In the genomic region with DNA sequence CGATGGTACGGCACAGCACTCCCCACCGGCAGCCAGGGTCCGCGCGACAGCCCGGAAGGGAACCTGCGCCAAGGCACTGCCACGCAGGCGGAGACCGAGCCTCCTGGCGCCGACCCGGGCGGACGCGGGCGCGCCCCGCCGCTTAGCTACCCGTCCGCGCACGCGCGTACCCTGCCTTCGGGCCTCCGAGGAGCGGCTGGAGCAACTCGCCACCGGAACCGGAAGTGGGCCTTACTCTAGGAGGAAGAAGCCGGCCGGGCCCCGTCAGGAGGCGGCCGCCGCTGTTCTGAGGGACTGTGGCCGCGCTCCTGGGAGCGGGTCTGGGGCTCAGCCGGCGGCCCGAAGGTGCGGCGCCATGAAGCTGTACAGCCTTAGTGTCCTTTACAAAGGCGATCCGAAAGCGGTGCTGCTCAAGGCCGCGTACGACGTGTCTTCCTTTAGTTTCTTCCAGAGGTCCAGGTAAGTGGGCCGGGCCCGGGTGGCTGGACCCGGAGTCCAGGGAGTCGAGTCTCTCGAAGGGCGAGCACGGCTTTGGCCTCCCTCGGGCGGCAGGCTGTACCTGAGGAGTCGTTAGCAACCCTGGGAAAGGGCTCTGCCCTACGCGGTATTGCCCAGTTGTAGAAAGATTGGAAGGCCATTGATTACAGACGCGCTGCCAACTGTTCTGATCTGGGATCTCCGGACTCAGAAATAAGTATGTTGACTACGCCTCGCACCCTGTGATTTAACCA, we compare ENCODE assay signal across 8 mouse cellular contexts. TPM values are rescaled to one million over a fixed set of nuclear protein-coding genes. Genes with fewer than 3 reads are reported as not detected.
DNase-seq lines count a peak whose midpoint lies in the region; ATAC-seq and TF ChIP-seq lines count a peak whose summit lies in the region.

A gene (plus strand): TSS at position 148 of the 731 bp plus-strand sequence.

- peaks cover 27% of the 10 kb centered on the region for H3K79me2 ChIP-seq in MEL (ENCODE audit: control insufficient read depth, insufficient read depth, low read length, poor library complexity)

- peak; percentile 98 for DNase-seq in MEL (ENCODE audit: low read depth, low spot score)
- peak; percentile 95 to 97 for DNase-seq in cerebellum, adult 2 months
- DNase-seq in forebrain, postnatal 0 days: peak; percentile 96
- peak; percentile 97 for DNase-seq in heart, postnatal 4 days
- DNase-seq in layer of hippocampus, adult 8-10 months (ENCODE audit: low spot score in 2 of 2): peak; percentile 91 to 93
- peak; percentile 94 for DNase-seq in ovary, adult 18-20 months (ENCODE audit: low spot score)
- peak; percentile 89 for DNase-seq in thymus, postnatal 0 days (ENCODE audit: low spot score)

- peak within 1 kb of the TSS; percentile 88 for H3K9ac ChIP-seq in MEL (ENCODE audit: control insufficient read depth, low read depth, low read length, poor library complexity, severe bottlenecking)
- peak within 1 kb of the TSS; percentile 93 for H3K9ac ChIP-seq in forebrain, postnatal 0 days
- peak within 1 kb of the TSS; percentile 93 for H3K9ac ChIP-seq in lung, embryonic 15.5 days

- TF ChIP-seq EP300 in MEL (IDR thresholded peaks at IDR 0.05; ENCODE audit: low read depth in 1 of 2, low read length in 2 of 2): no peak

- peaks cover under 1 to 16% of the 10 kb centered on the region in 2 experiments; a peak in 3 of 4 replicates for H3K4me1 ChIP-seq in MEL (ENCODE audit: control insufficient read depth in 1 of 2, insufficient read depth in 2 of 2, low read length in 2 of 2)
- no peaks in the 10 kb centered on the region for H3K4me1 ChIP-seq in cerebellum, adult 2 months (ENCODE audit: control insufficient read depth, insufficient read depth, low read length)
- H3K4me1 ChIP-seq in forebrain, postnatal 0 days (ENCODE audit: insufficient read depth): peaks cover 3% of the 10 kb centered on the region; the same call in 1 of the 2 replicates
- peaks cover 20% of the 10 kb centered on the region for H3K4me1 ChIP-seq in lung, embryonic 15.5 days

- H3K4me2 ChIP-seq in forebrain, postnatal 0 days (ENCODE audit: low read depth): peak within 1 kb of the TSS; percentile 74
- H3K4me2 ChIP-seq in lung, embryonic 15.5 days: peak within 1 kb of the TSS; percentile 85

- peak; percentile 96 for ATAC-seq in forebrain, postnatal 0 days
- peak; percentile 96 for ATAC-seq in lung, embryonic 15.5 days (ENCODE audit: borderline replicate concordance, extremely low read depth, low FRiP score, low TSS enrichment)

- TF ChIP-seq CTCF in MEL (IDR thresholded peaks at IDR 0.05 in 2 of 3, conservative IDR thresholded peaks at IDR 0.05 in 1 of 3; ENCODE audit: control insufficient read depth in 1 of 3, insufficient read depth in 1 of 3, low read depth in 2 of 3, low read length in 3 of 3, poor library complexity in 1 of 3, severe bottlenecking in 1 of 3): no peak
- no peak for TF ChIP-seq CTCF in cerebellum, adult 2 months (IDR thresholded peaks at IDR 0.05; ENCODE audit: borderline replicate concordance, insufficient read depth, low read depth, low read length)
- TF ChIP-seq CTCF in forebrain, postnatal 0 days (IDR thresholded peaks at IDR 0.05; ENCODE audit: low read depth): no peak

- peaks cover 7% of the 10 kb centered on the region in 2 experiments for H3K36me3 ChIP-seq in MEL (ENCODE audit: control insufficient read depth in 1 of 2, insufficient read depth in 2 of 2, low read length in 2 of 2)
- peaks cover 12% of the 10 kb centered on the region for H3K36me3 ChIP-seq in forebrain, postnatal 0 days (ENCODE audit: insufficient read depth)
- H3K36me3 ChIP-seq in lung, embryonic 15.5 days: peaks cover 16% of the 10 kb centered on the region

- under 1% methylated on average over 71 of the region's 71 CpGs for WGBS in cerebellum, adult 2 months
- WGBS in forebrain, postnatal 0 days: 2% methylated on average over 71 of the region's 71 CpGs
- WGBS in lung, embryonic 15.5 days: under 1% methylated on average over 66 of the region's 71 CpGs

- H3K4me3 ChIP-seq in MEL (ENCODE audit: control insufficient read depth in 1 of 2, insufficient read depth in 1 of 2, low read depth in 2 of 2, low read length in 2 of 2): peak within 1 kb of the TSS; percentile 79 to 81
- peak within 1 kb of the TSS; percentile 96 for H3K4me3 ChIP-seq in cerebellum, adult 2 months (replicated peaks; ENCODE audit: insufficient read depth, low read depth, low read length)
- peak within 1 kb of the TSS; percentile 82 for H3K4me3 ChIP-seq in forebrain, postnatal 0 days (ENCODE audit: low read depth, low read length)
- peak within 1 kb of the TSS; percentile 94 for H3K4me3 ChIP-seq in lung, embryonic 15.5 days

- no peak for TF ChIP-seq RAD21 in MEL (IDR thresholded peaks at IDR 0.05; ENCODE audit: low read depth, low read length)

- no peaks in the 10 kb centered on the region for H3K9me3 ChIP-seq in MEL (replicated peaks; ENCODE audit: insufficient read depth, low read length)
- no peaks in the 10 kb centered on the region for H3K9me3 ChIP-seq in forebrain, postnatal 0 days (ENCODE audit: low read length)
- H3K9me3 ChIP-seq in lung, embryonic 15.5 days: no peaks in the 10 kb centered on the region

- no peaks in the 10 kb centered on the region for H3K27me3 ChIP-seq in MEL (ENCODE audit: control insufficient read depth in 1 of 2, insufficient read depth in 2 of 2, low read length in 2 of 2)
- H3K27me3 ChIP-seq in cerebellum, adult 2 months (ENCODE audit: control insufficient read depth, insufficient read depth, low read length): no peaks in the 10 kb centered on the region
- no peaks in the 10 kb centered on the region for H3K27me3 ChIP-seq in forebrain, postnatal 0 days (ENCODE audit: insufficient read depth, low read length)
- H3K27me3 ChIP-seq in lung, embryonic 15.5 days: no peaks in the 10 kb centered on the region

- H3K27ac ChIP-seq in MEL (ENCODE audit: control insufficient read depth, low read depth, low read length): peak within 1 kb of the TSS; percentile 79
- peak within 1 kb of the TSS; percentile 96 for H3K27ac ChIP-seq in cerebellum, adult 2 months (ENCODE audit: insufficient read depth, low read length)
- H3K27ac ChIP-seq in forebrain, postnatal 0 days (ENCODE audit: low read depth, low read length): peak within 1 kb of the TSS; percentile 91
- peak within 1 kb of the TSS; percentile 96 for H3K27ac ChIP-seq in lung, embryonic 15.5 days

- TF ChIP-seq POLR2A in MEL (IDR thresholded peaks at IDR 0.05; ENCODE audit: control insufficient read depth in 1 of 2, insufficient read depth in 1 of 2, low read depth in 1 of 2, low read length in 2 of 2, poor library complexity in 1 of 2): peak; percentile 94 to 98
- TF ChIP-seq POLR2A in cerebellum, adult 2 months (IDR thresholded peaks at IDR 0.05; ENCODE audit: borderline replicate concordance, insufficient read depth, low read length): peak; percentile 90

TF ChIP-seq in MEL, 35 proteins besides CTCF, POLR2A, EP300 and RAD21 (continues in another document):
- TF ChIP-seq NELFE (IDR thresholded peaks at IDR 0.05; ENCODE audit: low read depth, low read length) (peak; percentile 96), UBTF (IDR thresholded peaks at IDR 0.05; ENCODE audit: borderline replicate concordance, insufficient read depth, low read depth, low read length) (no peak), E2F4 (IDR thresholded peaks at IDR 0.05; ENCODE audit: borderline replicate concordance, low read depth, low read length) (no peak), CHD1 (IDR thresholded peaks at IDR 0.05; ENCODE audit: low read depth, low read length) (peak; percentile 65; the same call in 1 of the 2 replicates), MYB (IDR thresholded peaks at IDR 0.05; ENCODE audit: low read depth, low read length) (no peak), MAZ (IDR thresholded peaks at IDR 0.05; ENCODE audit: low read depth, low read length) (no peak), USF2 (IDR thresholded peaks at IDR 0.05; ENCODE audit: borderline replicate concordance in 1 of 2, insufficient read depth in 1 of 2, low read depth in 1 of 2, low read length in 2 of 2) (no peak), RCOR1 (IDR thresholded peaks at IDR 0.05; ENCODE audit: low read depth, low read length) (peak; percentile 27; the same call in 1 of the 2 replicates), ZNF384 (IDR thresholded peaks at IDR 0.05; ENCODE audit: low read depth, low read length) (no peak), TCF12 (IDR thresholded peaks at IDR 0.05; ENCODE audit: low read depth, low read length) (peak; percentile 53), HCFC1 (IDR thresholded peaks at IDR 0.05; ENCODE audit: low read depth, low read length) (peak; percentile 86), MXI1 (IDR thresholded peaks at IDR 0.05; ENCODE audit: low read depth, low read length) (0 out of 2 replicates have a peak, but pooled peaks have one; percentile 25), GATA1 (IDR thresholded peaks at IDR 0.05; ENCODE audit: low read depth, low read length) (no peak), GABPA (IDR thresholded peaks at IDR 0.05; ENCODE audit: low read depth, low read length) (no peak), POLR2AphosphoS5 (IDR thresholded peaks at IDR 0.05; ENCODE audit: borderline replicate concordance, low read depth, low read length) (no peak), SMC3 (IDR thresholded peaks at IDR 0.05; ENCODE audit: low read depth, low read length) (no peak), MYC (IDR thresholded peaks at IDR 0.05; ENCODE audit: low read depth, low read length) (no peak), ZKSCAN1 (IDR thresholded peaks at IDR 0.05; ENCODE audit: low read depth, low read length) (no peak), JUND (IDR thresholded peaks at IDR 0.05; ENCODE audit: low read depth, low read length) (no peak), ZMIZ1 (IDR thresholded peaks at IDR 0.05; ENCODE audit: low read depth, low read length) (peak; percentile 94), MEF2A (IDR thresholded peaks at IDR 0.05; ENCODE audit: extremely low read depth, insufficient replicate concordance, low read depth, low read length, poor library complexity, severe bottlenecking) (no peak), NRF1 (IDR thresholded peaks at IDR 0.05; ENCODE audit: insufficient read depth, low read depth, low read length, poor library complexity, severe bottlenecking) (peak; percentile 78), TAL1 (IDR thresholded peaks at IDR 0.05; ENCODE audit: low read length) (no peak)

RNA-seq across cellular contexts. Expression of the gene that starts here (rescaled TPM):
- total RNA-seq in MEL (2012; rRNA removed): 83.9 and 89.5 TPM in 2 replicates
- polyA plus RNA-seq in MEL (2012; ENCODE audit: insufficient read depth in 1 of 2, insufficient read length in 2 of 2, low read depth in 1 of 2, low replicate concordance in 2 of 2, missing spikeins in 1 of 2): 10 to 100 TPM; 76.5 to 98.1 TPM
- 54.2 and 54.9 TPM in 2 replicates for polyA plus RNA-seq in cerebellum, adult 2 months (2012; rRNA removed)
- total RNA-seq in forebrain, postnatal 0 days (2014; rRNA removed): 181 and 195 TPM in 2 replicates
- 101 and 102 TPM in 2 replicates for polyA plus RNA-seq in forebrain, postnatal 0 days (2015; fragmentation: Nextera tagmentation; extraction: Ambion mirVana)
- total RNA-seq in heart, postnatal 4 days (2021): 10 to 100 TPM; 92.8 to 94.5 TPM
- 10 to 100 TPM; 69.3 to 77.7 (median 72.5) TPM for total RNA-seq in layer of hippocampus, adult 8-10 months (2022)
- polyA plus RNA-seq in lung, embryonic 15.5 days (2015; fragmentation: Nextera tagmentation; extraction: Ambion mirVana): 58.6 and 61.4 TPM in 2 replicates
- 52.7 and 55.1 TPM in 2 replicates for polyA plus RNA-seq in thymus, postnatal 0 days (2015; fragmentation: Nextera tagmentation; extraction: Ambion mirVana)

Comparison
In these comparisons a context has a peak if more than half of its experiments do, and no peak if none do; other contexts are left out.
1. Peak in every context shown above with its lines: DNase-seq, ATAC-seq, H3K4me3 ChIP-seq and H3K27ac ChIP-seq.